Mouse (Mus musculus) E14TG2a.4 (cell line): ENCODE data around the gene Dnah7a.
"Not testable (repeated sequence)": the region's sequence is repeated elsewhere in the genome, so short reads cannot be mapped to it uniquely, and the experiment has no call there.

Experiments used
- CTCF ChIP-seq: conservative IDR thresholded peaks from 2 replicates; pipeline ENCODE4 v1.5.1; 2014; ENCODE audit warnings: low read length
- NANOG ChIP-seq: IDR thresholded peaks from 2 replicates; pipeline ENCODE4 v1.6.1; 2014; ENCODE audit warnings: borderline replicate concordance, low read length, mixed read lengths

DNA sequence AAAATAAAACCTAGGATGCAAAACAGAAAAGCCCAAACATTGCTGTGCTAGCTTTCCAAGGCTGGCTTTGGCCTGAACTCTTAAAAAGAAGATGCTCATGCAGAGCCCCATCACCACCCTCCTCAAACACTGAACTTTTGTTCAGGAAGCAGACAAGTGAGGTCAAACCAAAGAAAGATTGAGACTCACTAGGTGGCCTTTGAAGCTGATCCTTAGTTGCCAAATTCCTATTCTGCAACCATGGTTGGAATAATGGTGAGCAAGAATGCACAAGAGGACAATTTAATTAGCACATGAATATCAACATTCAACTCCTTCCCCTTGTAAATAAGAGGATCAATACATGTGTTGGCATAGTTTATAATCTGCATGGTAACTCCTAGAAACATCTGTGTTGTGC, 74.5 kb downstream of the Dnah7a start:
- TF ChIP-seq CTCF = not testable (repeated sequence)
- TF ChIP-seq NANOG = peak; percentile 70
